Mouse (Mus musculus) adrenal gland, postnatal 4 days (tissue): ENCODE results near the gene Prss46. TPM values are rescaled to one million over a fixed set of nuclear protein-coding genes. Genes with fewer than 3 reads are reported as not detected.

ENCODE experiments used
- DNase-seq, 2 experiments: peaks; one replicate each; pipeline ENCODE4 v3.0.0; 2021 to 2022; ENCODE audit warnings: low spot score in 2 of 2, mixed read lengths in 2 of 2
- total RNA-seq, 2 experiments: library from RNA; stranded (reverse); gene quantifications; 2 replicates each; pipeline ENCODE4 v1.2.3; 2021

The Prss46 gene
- total RNA-seq, 2 experiments from 2014 or later: not detected

DNA sequence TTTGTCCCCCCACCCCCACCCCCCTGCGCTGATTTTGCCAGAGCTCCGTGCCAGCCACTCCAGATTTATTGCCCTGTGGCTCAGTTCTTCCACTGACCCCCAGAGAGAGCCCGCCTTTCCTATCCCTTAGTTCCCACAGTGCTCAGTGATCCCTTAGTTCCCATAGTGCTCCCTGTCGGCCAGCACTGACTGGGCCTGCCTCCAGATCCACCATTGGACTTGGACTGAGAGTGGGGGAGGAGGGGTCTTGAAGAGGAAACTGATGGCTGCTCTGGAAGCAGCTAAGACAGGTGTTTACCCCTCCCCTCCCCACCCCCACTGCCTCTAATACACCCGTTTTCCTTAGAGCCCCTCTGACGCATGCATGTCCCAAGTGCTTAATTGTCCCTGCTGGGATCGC, 51.7 kb downstream of the Prss46 start:
- DNase-seq: no peak

- DNase-seq: no peak
Measured at GRCm38 (mm10) chr9:110896595-110896994, 52.3 kb downstream of the Prss46 start.

DNA sequence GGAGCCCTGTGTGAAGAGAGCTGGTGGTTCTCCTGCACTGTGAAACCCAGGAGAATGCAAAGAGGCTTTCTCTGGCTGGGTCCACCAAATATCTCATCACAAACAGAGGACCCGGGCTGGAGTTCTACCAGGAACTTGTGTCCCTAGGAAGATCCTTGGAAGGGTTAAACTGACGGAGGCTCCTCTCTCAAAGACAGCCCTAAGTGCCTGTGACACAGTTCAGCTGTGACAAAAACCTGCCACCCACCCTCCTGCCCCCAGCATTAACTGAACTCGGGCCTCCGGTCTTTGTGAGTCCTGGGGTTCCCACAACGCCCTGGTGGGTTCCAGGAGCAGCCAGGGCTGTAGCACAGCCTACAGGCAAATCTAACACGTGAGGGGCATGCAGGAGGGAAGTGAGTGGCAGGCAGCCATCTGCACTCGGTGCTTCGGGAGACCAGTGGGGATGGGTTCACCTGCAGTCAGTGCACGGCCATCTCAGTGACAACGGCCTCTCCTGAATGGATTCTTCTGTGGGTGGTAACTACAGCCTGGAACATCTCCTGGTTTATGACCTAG, 55.2 kb downstream of the Prss46 start:
- DNase-seq: no peak

DNA sequence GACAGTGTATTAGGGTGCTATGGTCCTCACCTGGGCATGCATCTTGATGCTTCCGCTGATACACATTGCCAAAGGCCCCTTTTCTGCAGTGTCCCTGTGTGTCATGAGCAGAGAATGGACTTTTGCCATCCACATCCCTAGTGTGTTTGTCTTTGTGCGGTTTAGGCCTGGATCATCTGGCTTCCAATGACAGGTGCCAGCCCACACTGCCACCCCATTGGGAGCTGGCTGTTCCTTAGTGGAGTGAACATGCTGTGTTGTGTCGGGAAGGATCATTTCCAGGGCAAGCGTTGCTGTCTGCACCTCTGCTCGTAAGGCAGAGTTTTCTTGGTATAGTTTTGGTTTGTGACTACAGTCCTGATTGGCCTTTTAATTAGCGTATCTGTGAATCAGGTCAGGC, 56.9 kb downstream of the Prss46 start:
- no peak for DNase-seq

GRCm38 (mm10) chr9:110902271-110902670, 58.0 kb downstream of the Prss46 start:
- DNase-seq: no peak

Other genes with a start within 250 kb of the Prss46 start
- gene Nradd, start 220.1 kb upstream of the Prss46 start, total RNA-seq: 10 to 100 TPM; 16.0 to 17.9 TPM
- gene Nbeal2, start 190.3 kb upstream of the Prss46 start, total RNA-seq: 10 to 100 TPM in 1 of 2 experiments, 1 to 10 TPM in 1; 8.9 to 11.8 TPM
- 10 to 100 TPM; 65.9 to 74.9 TPM for gene Ccdc12, start 188.0 kb upstream of the Prss46 start, total RNA-seq
- gene Myl3, start 102.6 kb upstream of the Prss46 start, total RNA-seq: 1 to 10 TPM; 2.9 to 9.8 TPM
- 10 to 100 TPM; 18.0 to 37.9 TPM for gene Pth1r, start 97.4 kb upstream of the Prss46 start, total RNA-seq
- gene Prss42, start 46.3 kb upstream of the Prss46 start, total RNA-seq: not detected
- gene Prss44, start 30.5 kb upstream of the Prss46 start, total RNA-seq: not detected
- not detected for gene Prss43, start 17.8 kb upstream of the Prss46 start, total RNA-seq
- gene Prss45, start 9.9 kb upstream of the Prss46 start, total RNA-seq: not detected
- under 1 TPM in 1 of 2 experiments, not detected in 1; 0.34 TPM for gene Prss50, start 13.5 kb downstream of the Prss46 start, total RNA-seq
- 10 to 100 TPM; 22.0 to 22.5 TPM for gene Als2cl, start 35.4 kb downstream of the Prss46 start, total RNA-seq
- 1 to 10 TPM; 1.9 to 3.5 TPM for gene Tmie, start 35.6 kb downstream of the Prss46 start, total RNA-seq
- not detected for gene Fam240a, start 72.4 kb downstream of the Prss46 start, total RNA-seq
- under 1 TPM in 1 of 2 experiments, not detected in 1; 0.17 TPM for gene Tdgf1, start 101.7 kb downstream of the Prss46 start, total RNA-seq
- 1 to 10 TPM; 3.8 to 3.9 TPM for gene Lrrc2, start 107.0 kb downstream of the Prss46 start, total RNA-seq
- gene Rtp3, start 146.1 kb downstream of the Prss46 start, total RNA-seq: 1 to 10 TPM; 2.1 to 7.6 TPM
- gene Ltf, start 174.8 kb downstream of the Prss46 start, total RNA-seq: 10 to 100 TPM; 17.6 to 44.5 TPM
- 1 to 10 TPM; 4.3 to 4.8 TPM for gene Ccrl2, start 213.0 kb downstream of the Prss46 start, total RNA-seq